In genomic region chr1:171044365-171045078, GRCm38 (mm10) we compare ENCODE assay signal across 8 mouse cellular contexts. TPM values are rescaled to one million over a fixed set of nuclear protein-coding genes. Genes with fewer than 3 reads are reported as not detected.
DNase-seq lines count a peak whose midpoint lies in the region; ATAC-seq lines count a peak whose summit lies in the region.

No protein-coding gene starts in this region.

- H3K36me3 ChIP-seq in heart, embryonic 14.5 days (ENCODE audit: control insufficient read depth, insufficient read depth, low read length) = no peaks in the 10 kb centered on the region
- no peaks in the 10 kb centered on the region for H3K36me3 ChIP-seq in liver, embryonic 11.5 days (ENCODE audit: control insufficient read depth, insufficient read depth, low read length)
- H3K36me3 ChIP-seq in splenic B cell, adult 2 months (ENCODE audit: control insufficient read depth, insufficient read depth, low read length, poor library complexity, severe bottlenecking) = no peaks in the 10 kb centered on the region

- H3K9me3 ChIP-seq in heart, embryonic 14.5 days (ENCODE audit: control insufficient read depth, low read length) = no peaks in the 10 kb centered on the region
- no peaks in the 10 kb centered on the region for H3K9me3 ChIP-seq in liver, embryonic 11.5 days (ENCODE audit: control insufficient read depth, low read length)

- peak; percentile 89 for ATAC-seq in heart, embryonic 14.5 days (ENCODE audit: insufficient number of reproducible peaks, insufficient read depth, low FRiP score, low read depth)
- ATAC-seq in liver, embryonic 11.5 days (replicated peaks; ENCODE audit: low FRiP score) = peak; percentile 96

- H3K27me3 ChIP-seq in heart, embryonic 14.5 days (ENCODE audit: control insufficient read depth, insufficient read depth, low read length) = no peaks in the 10 kb centered on the region
- no peaks in the 10 kb centered on the region for H3K27me3 ChIP-seq in liver, embryonic 11.5 days (replicated peaks; ENCODE audit: control insufficient read depth, insufficient read depth, low read length)
- no peaks in the 10 kb centered on the region for H3K27me3 ChIP-seq in splenic B cell, adult 2 months (ENCODE audit: control insufficient read depth, insufficient read depth, low read length, poor library complexity, severe bottlenecking)

- peak overlapping the region; percentile 74 for H3K9ac ChIP-seq in heart, embryonic 14.5 days (ENCODE audit: low read length)
- H3K9ac ChIP-seq in liver, embryonic 11.5 days (ENCODE audit: low read depth, low read length) = peak overlapping the region; percentile 49

- H3K4me2 ChIP-seq in heart, embryonic 14.5 days (ENCODE audit: low read length) = peak overlapping the region; percentile 64
- peak overlapping the region; percentile 71 for H3K4me2 ChIP-seq in liver, embryonic 11.5 days

- peak overlapping the region; percentile 73; the same call in 1 of the 2 replicates for H3K27ac ChIP-seq in brown adipose tissue, adult 24 weeks (replicated peaks; ENCODE audit: low read depth, low read length)
- H3K27ac ChIP-seq in heart, embryonic 14.5 days (replicated peaks in 1 of 2; ENCODE audit: control insufficient read depth in 1 of 2, insufficient read depth in 1 of 2, low read depth in 2 of 2, low read length in 2 of 2) = peak overlapping the region; percentile 82 to 83
- H3K27ac ChIP-seq in liver, embryonic 11.5 days (ENCODE audit: low read depth, low read length) = peak overlapping the region; percentile 64

- WGBS in heart, embryonic 14.5 days = under 1% methylated on average over 33 of the region's 33 CpGs
- WGBS in liver, embryonic 11.5 days = under 1% methylated on average over 33 of the region's 33 CpGs

- no peaks in the 10 kb centered on the region for H3K4me1 ChIP-seq in brown adipose tissue, adult 24 weeks (ENCODE audit: control insufficient read depth, insufficient read depth, insufficient read length, low read length)
- no peaks in the 10 kb centered on the region for H3K4me1 ChIP-seq in heart, embryonic 14.5 days (ENCODE audit: control insufficient read depth in 2 of 2, insufficient read depth in 2 of 2, low read length in 2 of 2)
- no peaks in the 10 kb centered on the region; the same call in 1 of the 2 replicates for H3K4me1 ChIP-seq in liver, embryonic 11.5 days (replicated peaks; ENCODE audit: control insufficient read depth, insufficient read depth, low read length)

- peak; percentile 91 for DNase-seq in CD4-positive helper T cell, adult 2 months (ENCODE audit: low read depth, low spot score)
- peak; percentile 83 for DNase-seq in fibroblast of lung, adult 2 months (ENCODE audit: low read depth)
- peak; percentile 91 for DNase-seq in kidney, postnatal 10 days
- DNase-seq in liver, embryonic 11.5 days (ENCODE audit: low spot score) = peak; percentile 94
- DNase-seq in naive thymus-derived CD4-positive, alpha-beta T cell, adult 2 months (ENCODE audit: low read depth) = peak; percentile 98
- peak; percentile 96 for DNase-seq in splenic B cell, adult 2 months (ENCODE audit: low read depth, low spot score)

- H3K4me3 ChIP-seq in brown adipose tissue, adult 24 weeks (ENCODE audit: insufficient read depth, low read depth, low read length) = peak overlapping the region; percentile 96
- H3K4me3 ChIP-seq in heart, embryonic 14.5 days (ENCODE audit: control insufficient read depth in 1 of 2, insufficient read depth in 1 of 2, low read depth in 1 of 2, low read length in 2 of 2) = peak overlapping the region; percentile 68 to 72
- peak overlapping the region; percentile 52 for H3K4me3 ChIP-seq in liver, embryonic 11.5 days (ENCODE audit: low read depth, low read length)

RNA-seq across cellular contexts. Expression of gene Fcgr3, which starts 20.2 kb away (rescaled TPM):
- 15.9 and 17.1 TPM in 2 replicates for polyA plus RNA-seq in brown adipose tissue, adult 24 weeks (2012; ENCODE audit: insufficient read depth, insufficient read length, missing spikeins)
- polyA plus RNA-seq in heart, embryonic 14.5 days (2014; fragmentation: Nextera tagmentation; extraction: Ambion mirVana) = 9.7 and 9.8 TPM in 2 replicates
- 28.7 and 29.8 TPM in 2 replicates for polyA plus RNA-seq in liver, embryonic 11.5 days (2014; fragmentation: Nextera tagmentation; extraction: Ambion mirVana)

RNA-seq across cellular contexts. Expression of gene Fcgr4, which starts 25.8 kb away (rescaled TPM):
- polyA plus RNA-seq in brown adipose tissue, adult 24 weeks (2012; ENCODE audit: insufficient read depth, insufficient read length, missing spikeins) = 2.2 and 3.9 TPM in 2 replicates
- polyA plus RNA-seq in heart, embryonic 14.5 days (2014; fragmentation: Nextera tagmentation; extraction: Ambion mirVana) = 1.0 and 1.5 TPM in 2 replicates
- 1.5 and 2.4 TPM in 2 replicates for polyA plus RNA-seq in liver, embryonic 11.5 days (2014; fragmentation: Nextera tagmentation; extraction: Ambion mirVana)

Comparison
In these comparisons a context has a peak if more than half of its experiments do, and no peak if none do; other contexts are left out.
1. Peak in every context shown above with its lines: DNase-seq, ATAC-seq, H3K4me3 ChIP-seq and H3K27ac ChIP-seq.